In genomic region chr7:109985661-109986132, GRCm38 (mm10) we compare ENCODE assay signal across 8 mouse cellular contexts. TPM values are rescaled to one million over a fixed set of nuclear protein-coding genes. Genes with fewer than 3 reads are reported as not detected.
DNase-seq lines count a peak whose midpoint lies in the region; ATAC-seq lines count a peak whose summit lies in the region.

No protein-coding gene starts in this region.

- H3K27me3 ChIP-seq in heart, embryonic 14.5 days (ENCODE audit: control insufficient read depth, insufficient read depth, low read length): no peaks in the 10 kb centered on the region
- H3K27me3 ChIP-seq in intestine, embryonic 15.5 days (replicated peaks): no peaks in the 10 kb centered on the region
- no peaks in the 10 kb centered on the region for H3K27me3 ChIP-seq in midbrain, embryonic 13.5 days

- DNase-seq in heart, adult 8-10 months (ENCODE audit: low spot score): no peak
- peak; percentile 41 for DNase-seq in CD4-positive, CD25-positive, alpha-beta regulatory T cell, adult 2 months (ENCODE audit: low read depth, low spot score)
- peak; percentile 36 for DNase-seq in embryo, embryonic 11 days
- DNase-seq in cerebellum, postnatal 4 days (ENCODE audit: low spot score in 2 of 2): no peak

- WGBS in heart, embryonic 14.5 days: 0% methylated on average over 27 of the region's 27 CpGs
- under 1% methylated on average over 27 of the region's 27 CpGs for WGBS in intestine, embryonic 15.5 days
- under 1% methylated on average over 27 of the region's 27 CpGs for WGBS in midbrain, embryonic 13.5 days

- peak overlapping the region; percentile 53 to 91 for H3K27ac ChIP-seq in heart, embryonic 14.5 days (replicated peaks in 1 of 2; ENCODE audit: control insufficient read depth in 1 of 2, insufficient read depth in 1 of 2, low read depth in 2 of 2, low read length in 2 of 2)
- H3K27ac ChIP-seq in intestine, embryonic 15.5 days: peak overlapping the region; percentile 72
- H3K27ac ChIP-seq in midbrain, embryonic 13.5 days: peak overlapping the region; percentile 86; the same call in 1 of the 2 replicates

- H3K36me3 ChIP-seq in heart, embryonic 14.5 days (ENCODE audit: control insufficient read depth, insufficient read depth, low read length): peaks cover 28% of the 10 kb centered on the region
- H3K36me3 ChIP-seq in intestine, embryonic 15.5 days: no peaks in the 10 kb centered on the region
- H3K36me3 ChIP-seq in midbrain, embryonic 13.5 days: peaks cover 13% of the 10 kb centered on the region

- H3K4me2 ChIP-seq in heart, embryonic 14.5 days (ENCODE audit: low read length): peak overlapping the region; percentile 87
- H3K4me2 ChIP-seq in intestine, embryonic 15.5 days (replicated peaks): peak overlapping the region; percentile 62
- H3K4me2 ChIP-seq in midbrain, embryonic 13.5 days (replicated peaks): peak overlapping the region; percentile 83

- H3K9ac ChIP-seq in heart, embryonic 14.5 days (ENCODE audit: low read length): peak overlapping the region; percentile 80
- peak overlapping the region; percentile 64 for H3K9ac ChIP-seq in intestine, embryonic 15.5 days
- peak overlapping the region; percentile 79 for H3K9ac ChIP-seq in midbrain, embryonic 13.5 days (replicated peaks)

- peak; percentile 31 for ATAC-seq in heart, embryonic 14.5 days (ENCODE audit: insufficient number of reproducible peaks, insufficient read depth, low FRiP score, low read depth)
- ATAC-seq in intestine, embryonic 15.5 days: no peak; the same call in 1 of the 2 replicates
- ATAC-seq in midbrain, embryonic 13.5 days: peak; percentile 85
- no peak for ATAC-seq in activated CD4-positive, CD25-positive, alpha-beta regulatory T cell, adult 4 months

- H3K4me1 ChIP-seq in heart, embryonic 14.5 days (ENCODE audit: control insufficient read depth in 2 of 2, insufficient read depth in 2 of 2, low read length in 2 of 2): peaks cover 0 to 8% of the 10 kb centered on the region in 2 experiments; a peak in 2 of 4 replicates
- H3K4me1 ChIP-seq in intestine, embryonic 15.5 days (replicated peaks): no peaks in the 10 kb centered on the region
- peaks cover 21% of the 10 kb centered on the region for H3K4me1 ChIP-seq in midbrain, embryonic 13.5 days (replicated peaks)

- H3K9me3 ChIP-seq in heart, embryonic 14.5 days (ENCODE audit: control insufficient read depth, low read length): no peaks in the 10 kb centered on the region
- no peaks in the 10 kb centered on the region for H3K9me3 ChIP-seq in intestine, embryonic 15.5 days
- no peaks in the 10 kb centered on the region for H3K9me3 ChIP-seq in midbrain, embryonic 13.5 days

- H3K4me3 ChIP-seq in heart, embryonic 14.5 days (ENCODE audit: control insufficient read depth in 1 of 2, insufficient read depth in 1 of 2, low read depth in 1 of 2, low read length in 2 of 2): peak overlapping the region; percentile 66 to 67
- H3K4me3 ChIP-seq in intestine, embryonic 15.5 days (replicated peaks): peak overlapping the region; percentile 56
- H3K4me3 ChIP-seq in midbrain, embryonic 13.5 days (replicated peaks): peak overlapping the region; percentile 70

RNA-seq across cellular contexts. Expression of gene Tmem41b, which starts 1.0 kb away (rescaled TPM):
- polyA plus RNA-seq in heart, embryonic 14.5 days (2014; fragmentation: Nextera tagmentation; extraction: Ambion mirVana): 48.4 and 53.5 TPM in 2 replicates
- 10 to 100 TPM; 41.0 to 55.2 (median 45.0) TPM for total RNA-seq in heart, adult 8-10 months (2022)
- polyA plus RNA-seq in intestine, embryonic 15.5 days (2015; fragmentation: Nextera tagmentation; extraction: Ambion mirVana): 74.6 and 81.9 TPM in 2 replicates
- 66.1 and 73.4 TPM in 2 replicates for polyA plus RNA-seq in midbrain, embryonic 13.5 days (2015; fragmentation: Nextera tagmentation; extraction: Ambion mirVana)
- polyA plus RNA-seq in activated CD4-positive, CD25-positive, alpha-beta regulatory T cell, adult 4 months (2017; shearing (Covaris generic)): 10 to 100 TPM; 31.6 to 35.3 TPM

RNA-seq across cellular contexts. Expression of gene Dennd5a, which starts 25.4 kb away (rescaled TPM):
- polyA plus RNA-seq in heart, embryonic 14.5 days (2014; fragmentation: Nextera tagmentation; extraction: Ambion mirVana): 62.6 and 66.1 TPM in 2 replicates
- 100 to 1,000 TPM; 128 to 158 (median 144) TPM for total RNA-seq in heart, adult 8-10 months (2022)
- 24.9 and 25.7 TPM in 2 replicates for polyA plus RNA-seq in intestine, embryonic 15.5 days (2015; fragmentation: Nextera tagmentation; extraction: Ambion mirVana)
- 44.4 and 44.8 TPM in 2 replicates for polyA plus RNA-seq in midbrain, embryonic 13.5 days (2015; fragmentation: Nextera tagmentation; extraction: Ambion mirVana)
- polyA plus RNA-seq in activated CD4-positive, CD25-positive, alpha-beta regulatory T cell, adult 4 months (2017; shearing (Covaris generic)): 10 to 100 TPM; 29.7 to 34.8 TPM

RNA-seq across cellular contexts. Expression of gene Ipo7, which starts 32.4 kb away (rescaled TPM):
- 14.6 and 16.3 TPM in 2 replicates for polyA plus RNA-seq in heart, embryonic 14.5 days (2014; fragmentation: Nextera tagmentation; extraction: Ambion mirVana)
- 10 to 100 TPM; 88.7 to 97.8 (median 95.2) TPM for total RNA-seq in heart, adult 8-10 months (2022)
- 43.7 and 44.4 TPM in 2 replicates for polyA plus RNA-seq in intestine, embryonic 15.5 days (2015; fragmentation: Nextera tagmentation; extraction: Ambion mirVana)
- 44.5 and 46.2 TPM in 2 replicates for polyA plus RNA-seq in midbrain, embryonic 13.5 days (2015; fragmentation: Nextera tagmentation; extraction: Ambion mirVana)
- 10 to 100 TPM; 26.5 to 31.4 TPM for polyA plus RNA-seq in activated CD4-positive, CD25-positive, alpha-beta regulatory T cell, adult 4 months (2017; shearing (Covaris generic))

Comparison
In these comparisons a context has a peak if more than half of its experiments do, and no peak if none do; other contexts are left out.
1. ATAC-seq: peak in heart, embryonic 14.5 days (single experiment) and midbrain, embryonic 13.5 days (single experiment); none in intestine, embryonic 15.5 days (single experiment) and activated CD4-positive, CD25-positive, alpha-beta regulatory T cell, adult 4 months (single experiment).
2. DNase-seq: peak in CD4-positive, CD25-positive, alpha-beta regulatory T cell, adult 2 months (single experiment) and embryo, embryonic 11 days (single experiment); none in heart, adult 8-10 months (single experiment) and cerebellum, postnatal 4 days (0 of 2).
3. Peak in every context shown above with its lines, with median percentiles within 50 percentile points of each other: H3K27ac ChIP-seq, H3K4me2 ChIP-seq, H3K4me3 ChIP-seq and H3K9ac ChIP-seq.